Mouse (Mus musculus) MEL (cell line): ENCODE results near the gene Erich6b.

Source experiments
- BHLHE40 ChIP-seq: IDR thresholded peaks from 2 replicates; pipeline ENCODE4 v1.6.1; 2012; ENCODE audit warnings: low read depth, mild to moderate bottlenecking, inconsistent platforms, low read length, improper control_type of control experiment, borderline replicate concordance
- CHD1 ChIP-seq: IDR thresholded peaks from 2 replicates; pipeline ENCODE4 v1.6.1; 2012; ENCODE audit warnings: low read depth, mild to moderate bottlenecking, inconsistent platforms, low read length, improper control_type of control experiment
- CTCF ChIP-seq, 3 experiments: IDR thresholded peaks in 2 of 3; conservative IDR thresholded peaks in 1 of 3; 2 replicates each; pipeline ENCODE4 v1.5.1; 2011 to 2012; ENCODE audit warnings: low read length in 3 of 3, low read depth in 2 of 3, mild to moderate bottlenecking in 2 of 3, improper control_type of control experiment in 1 of 3, inconsistent platforms in 1 of 3, mixed read lengths in 1 of 3, moderate library complexity in 1 of 3; ENCODE audit not compliant: control insufficient read depth in 1 of 3, insufficient read depth in 1 of 3, poor library complexity in 1 of 3, severe bottlenecking in 1 of 3
- GATA1 ChIP-seq: IDR thresholded peaks from 2 replicates; pipeline ENCODE4 v1.6.1; 2011; ENCODE audit warnings: low read depth, low read length, improper control_type of control experiment
- HCFC1 ChIP-seq: IDR thresholded peaks from 2 replicates; pipeline ENCODE4 v1.6.1; 2012; ENCODE audit warnings: low read depth, mild to moderate bottlenecking, inconsistent platforms, low read length, improper control_type of control experiment, moderate library complexity
- POLR2A ChIP-seq, 2 experiments: IDR thresholded peaks; 2 replicates each; pipeline ENCODE4 v1.6.1; 2011 to 2012; ENCODE audit warnings: low read length in 2 of 2, mild to moderate bottlenecking in 2 of 2, control low read depth in 1 of 2, improper control_type of control experiment in 1 of 2, low read depth in 1 of 2, moderate library complexity in 1 of 2; ENCODE audit not compliant: control insufficient read depth in 1 of 2, insufficient read depth in 1 of 2, poor library complexity in 1 of 2
- RAD21 ChIP-seq: IDR thresholded peaks from 2 replicates; pipeline ENCODE4 v1.6.1; 2011; ENCODE audit warnings: mild to moderate bottlenecking, low read depth, low read length, improper control_type of control experiment
- SMC3 ChIP-seq: IDR thresholded peaks from 2 replicates; pipeline ENCODE4 v1.6.1; 2011; ENCODE audit warnings: low read depth, low read length, improper control_type of control experiment
- UBTF ChIP-seq: IDR thresholded peaks from 2 replicates; pipeline ENCODE4 v1.6.1; 2012; ENCODE audit warnings: low read depth, mild to moderate bottlenecking, inconsistent platforms, low read length, improper control_type of control experiment, moderate library complexity, borderline replicate concordance; ENCODE audit not compliant: insufficient read depth
- USF1 ChIP-seq: IDR thresholded peaks from 2 replicates; pipeline ENCODE4 v1.6.1; 2014; ENCODE audit warnings: low read depth, mild to moderate bottlenecking, inconsistent platforms, low read length, improper control_type of control experiment, moderate library complexity
- ZNF384 ChIP-seq: IDR thresholded peaks from 2 replicates; pipeline ENCODE4 v1.6.1; 2012; ENCODE audit warnings: low read depth, mild to moderate bottlenecking, inconsistent platforms, low read length, improper control_type of control experiment

- TF ChIP-seq HCFC1 (no peak), CHD1 (no peak), POLR2A (IDR thresholded peaks at IDR 0.05; ENCODE audit: control insufficient read depth in 1 of 2, insufficient read depth in 1 of 2, low read depth in 1 of 2, low read length in 2 of 2, poor library complexity in 1 of 2) (no peak), CTCF (IDR thresholded peaks at IDR 0.05 in 2 of 3, conservative IDR thresholded peaks at IDR 0.05 in 1 of 3; ENCODE audit: control insufficient read depth in 1 of 3, insufficient read depth in 1 of 3, low read depth in 2 of 3, low read length in 3 of 3, poor library complexity in 1 of 3, severe bottlenecking in 1 of 3) (no peak), ZNF384 (no peak), RAD21 (no peak), USF1 (no peak), SMC3 (no peak), BHLHE40 (no peak), GATA1 (no peak), UBTF (no peak)
Measured at GRCm38 (mm10) chr14:75637641-75638040, 4.4 kb upstream of the Erich6b start.
